Mouse (Mus musculus): ENCODE measurements around the gene Fam227a. TPM values are rescaled to one million over a fixed set of nuclear protein-coding genes. Genes with fewer than 3 reads are reported as not detected.
"Not testable (repeated sequence)": the region's sequence is repeated elsewhere in the genome, so short reads cannot be mapped to it uniquely, and the experiment has no call there.

The Fam227a gene
- polyA plus RNA-seq, 1 experiment from 2014 or later, result 6.6 TPM

GRCm38 (mm10) chr15:79681973-79682372, 23.2 kb upstream of the Fam227a start:
- Histone ChIP-seq H3K4me3 (no peak overlapping the region), H3K4me1 (peaks cover 54% of the 10 kb centered on the region), H3K4me2 (no peak overlapping the region), H3K27me3 (replicated peaks) (no peaks in the 10 kb centered on the region), H3K9ac (no peak overlapping the region), H3K9me3 (no peaks in the 10 kb centered on the region), H3K36me3 (replicated peaks) (peaks cover 4% of the 10 kb centered on the region; the same call in 1 of the 2 replicates), H3K27ac (no peak overlapping the region)
- 86% methylated on average over 4 of the region's 4 CpGs for WGBS
- no peak for ATAC-seq (replicated peaks)

GRCm38 (mm10) chr15:79677936-79678335, 19.2 kb upstream of the Fam227a start:
- 93% methylated on average over 2 of the region's 2 CpGs for WGBS
- H3K9ac ChIP-seq, result no peak overlapping the region
- no peak overlapping the region for H3K4me3 ChIP-seq
- H3K27me3 ChIP-seq (replicated peaks), result no peaks in the 10 kb centered on the region
- peaks cover 17% of the 10 kb centered on the region for H3K4me1 ChIP-seq
- H3K9me3 ChIP-seq, result no peaks in the 10 kb centered on the region
- no peak for ATAC-seq (replicated peaks)
- peaks cover 31% of the 10 kb centered on the region for H3K36me3 ChIP-seq (replicated peaks)
- no peak overlapping the region for H3K4me2 ChIP-seq
- H3K27ac ChIP-seq, result no peak overlapping the region

- Histone ChIP-seq H3K4me3 (peak overlapping the region; percentile 93), H3K36me3 (replicated peaks) (peaks cover 35% of the 10 kb centered on the region), H3K4me2 (peak overlapping the region; percentile 80; the same call in 1 of the 2 replicates)
- not testable (repeated sequence) for ATAC-seq (replicated peaks); H3K9me3 ChIP-seq; H3K27me3 ChIP-seq (replicated peaks); H3K27ac ChIP-seq; H3K4me1 ChIP-seq; H3K9ac ChIP-seq
- WGBS, result 86% methylated on average over 11 of the region's 11 CpGs
Observed at GRCm38 (mm10) chr15:79671828-79672348, 13.1 kb upstream of the Fam227a start.

GRCm38 (mm10) chr15:79670972-79671299, 12.2 kb upstream of the Fam227a start:
- Histone ChIP-seq H3K27ac (peak overlapping the region; percentile 74), H3K9ac (peak overlapping the region; percentile 79), H3K4me2 (peak overlapping the region; percentile 80), H3K4me3 (peak overlapping the region; percentile 93), H3K27me3 (replicated peaks) (no peaks in the 10 kb centered on the region), H3K9me3 (no peaks in the 10 kb centered on the region), H3K4me1 (peaks cover 6% of the 10 kb centered on the region), H3K36me3 (replicated peaks) (peaks cover 36% of the 10 kb centered on the region)
- ATAC-seq (replicated peaks), result peak; percentile 65
- WGBS, result under 1% methylated on average over 36 of the region's 37 CpGs

GRCm38 (mm10) chr15:79670249-79670971, 11.7 kb upstream of the Fam227a start, which contains the start of gene Tomm22:
Gene Tomm22 (plus strand): TSS chr15:79670861.
- H3K27me3 ChIP-seq (replicated peaks), result no peaks in the 10 kb centered on the region
- 18% methylated on average over 33 of the region's 33 CpGs for WGBS
- peak within 1 kb of the TSS; percentile 74 for H3K27ac ChIP-seq
- H3K4me1 ChIP-seq, result peaks cover 6% of the 10 kb centered on the region
- no peaks in the 10 kb centered on the region for H3K9me3 ChIP-seq
- peak within 1 kb of the TSS; percentile 93 for H3K4me3 ChIP-seq
- peak within 1 kb of the TSS; percentile 80 for H3K4me2 ChIP-seq
- ATAC-seq (replicated peaks), result peak; percentile 98
- peaks cover 34% of the 10 kb centered on the region for H3K36me3 ChIP-seq (replicated peaks)
- peak within 1 kb of the TSS; percentile 79 for H3K9ac ChIP-seq

GRCm38 (mm10) chr15:79669195-79669594, 10.4 kb upstream of the Fam227a start:
- H3K9me3 ChIP-seq, result no peaks in the 10 kb centered on the region
- no peak for ATAC-seq (replicated peaks)
- H3K36me3 ChIP-seq (replicated peaks), result peaks cover 23% of the 10 kb centered on the region
- H3K27ac ChIP-seq, result no peak overlapping the region
- WGBS, result 69% methylated on average over 10 of the region's 10 CpGs
- no peak overlapping the region for H3K4me2 ChIP-seq
- peaks cover 6% of the 10 kb centered on the region for H3K4me1 ChIP-seq
- H3K4me3 ChIP-seq, result no peak overlapping the region
- H3K9ac ChIP-seq, result no peak overlapping the region
- no peaks in the 10 kb centered on the region for H3K27me3 ChIP-seq (replicated peaks)

GRCm38 (mm10) chr15:79664666-79665065, 5.9 kb upstream of the Fam227a start:
- peaks cover 16% of the 10 kb centered on the region for H3K36me3 ChIP-seq (replicated peaks)
- H3K4me3 ChIP-seq, result no peak overlapping the region
- H3K9me3 ChIP-seq, result no peaks in the 10 kb centered on the region
- no peak overlapping the region for H3K27ac ChIP-seq
- ATAC-seq (replicated peaks), result no peak
- H3K4me2 ChIP-seq, result no peak overlapping the region
- H3K9ac ChIP-seq, result no peak overlapping the region
- H3K27me3 ChIP-seq (replicated peaks), result no peaks in the 10 kb centered on the region
- H3K4me1 ChIP-seq, result peaks cover 5% of the 10 kb centered on the region
- 96% methylated on average over 8 of the region's 8 CpGs for WGBS

GRCm38 (mm10) chr15:79661852-79662251, 3.1 kb upstream of the Fam227a start:
- Histone ChIP-seq H3K27me3 (replicated peaks) (no peaks in the 10 kb centered on the region), H3K9me3 (no peaks in the 10 kb centered on the region), H3K27ac (no peak overlapping the region), H3K36me3 (replicated peaks) (peaks cover 8% of the 10 kb centered on the region), H3K9ac (no peak overlapping the region), H3K4me3 (no peak overlapping the region), H3K4me2 (no peak overlapping the region), H3K4me1 (peaks cover 7% of the 10 kb centered on the region)
- ATAC-seq (replicated peaks), result no peak
- 73% methylated on average over 4 of the region's 4 CpGs for WGBS

GRCm38 (mm10) chr15:79657837-79658530, 772 bp downstream of the Fam227a start:
- H3K4me1 ChIP-seq, result peaks cover 12% of the 10 kb centered on the region
- H3K4me3 ChIP-seq, result peak overlapping the region; percentile 92
- no peaks in the 10 kb centered on the region for H3K36me3 ChIP-seq (replicated peaks)
- peak overlapping the region; percentile 98 for H3K27ac ChIP-seq
- no peaks in the 10 kb centered on the region for H3K9me3 ChIP-seq
- no peak for ATAC-seq (replicated peaks)
- no peaks in the 10 kb centered on the region for H3K27me3 ChIP-seq (replicated peaks)
- H3K4me2 ChIP-seq, result peak overlapping the region; percentile 72
- 4% methylated on average over 16 of the region's 16 CpGs for WGBS
- H3K9ac ChIP-seq, result peak overlapping the region; percentile 90

- WGBS, result 93% methylated on average over 14 of the region's 14 CpGs
- Histone ChIP-seq H3K9ac (no peak overlapping the region), H3K27ac (no peak overlapping the region), H3K4me3 (no peak overlapping the region), H3K4me2 (no peak overlapping the region), H3K4me1 (peaks cover 12% of the 10 kb centered on the region), H3K27me3 (replicated peaks) (no peaks in the 10 kb centered on the region), H3K9me3 (no peaks in the 10 kb centered on the region), H3K36me3 (replicated peaks) (no peaks in the 10 kb centered on the region)
- ATAC-seq (replicated peaks), result no peak
Observed at GRCm38 (mm10) chr15:79656451-79656850, 2.3 kb downstream of the Fam227a start.

GRCm38 (mm10) chr15:79651481-79651880, 7.3 kb downstream of the Fam227a start:
- Histone ChIP-seq H3K9ac (no peak overlapping the region), H3K9me3 (no peaks in the 10 kb centered on the region), H3K27ac (no peak overlapping the region), H3K27me3 (replicated peaks) (no peaks in the 10 kb centered on the region), H3K4me3 (no peak overlapping the region), H3K4me1 (peaks cover 2% of the 10 kb centered on the region; the same call in 1 of the 2 replicates), H3K36me3 (replicated peaks) (peaks cover 10% of the 10 kb centered on the region; the same call in 1 of the 2 replicates), H3K4me2 (no peak overlapping the region)
- ATAC-seq (replicated peaks), result no peak
- WGBS, result 75% methylated on average over 4 of the region's 4 CpGs

GRCm38 (mm10) chr15:79650569-79650968, 8.2 kb downstream of the Fam227a start:
- ATAC-seq (replicated peaks), result no peak
- Histone ChIP-seq H3K27ac (no peak overlapping the region), H3K4me3 (no peak overlapping the region), H3K4me1 (no peaks in the 10 kb centered on the region), H3K27me3 (replicated peaks) (no peaks in the 10 kb centered on the region), H3K9ac (no peak overlapping the region), H3K9me3 (no peaks in the 10 kb centered on the region), H3K4me2 (no peak overlapping the region), H3K36me3 (replicated peaks) (peaks cover 10% of the 10 kb centered on the region; the same call in 1 of the 2 replicates)

Data from midbrain, embryonic 15.5 days (tissue).